Mouse (Mus musculus) Patski (cell line): ENCODE results near the gene P3h2. TPM values are rescaled to one million over a fixed set of nuclear protein-coding genes. Genes with fewer than 3 reads are reported as not detected.
A peak's percentile ranks its signal among the peaks of the same experiment; 100 is the strongest.

Experiments
- ATAC-seq: fragments of 100-300 bp; one replicate; pipeline ENCODE4 v1.8.0; 2021
- CTCF ChIA-PET: fragments of 350-600 bp; sonication (Branson Sonifier 250); formaldehyde crosslinking; loops from one replicate; lab custom pipeline; 2022; ENCODE audit warnings: inconsistent platforms; lab: Charles Lee
- POLR2A ChIA-PET: fragments of 350-600 bp; sonication (Branson Sonifier 250); formaldehyde crosslinking; loops from one replicate; lab custom pipeline; 2022; ENCODE audit warnings: antibody characterized with exemption, inconsistent platforms; lab: Charles Lee
- DNase-seq: peaks from one replicate; pipeline ENCODE4 v3.0.0-alpha.2; 2011; ENCODE audit warnings: low read depth, low spot score
- H3K27me3 ChIP-seq: fragments of 371-371 bp; one replicate; pipeline ENCODE4 v1.5.1; 2021
- CTCF ChIP-seq: fragments of 100-300 bp; IDR thresholded peaks from one replicate; pipeline ENCODE4 v1.5.1; 2021
- in situ Hi-C: fragments of 300-500 bp; cut with MboI; formaldehyde crosslinking; loops from 3 replicates; pipeline ENCODE4 v1.11.1; 2018; ENCODE audit warnings: low pct_unique_long_range_greater_than_20kb, mixed read lengths
- polyA plus RNA-seq: library from polyadenylated mRNA; unstranded; gene quantifications from one replicate; pipeline ENCODE4 v1.2.3, GENCODE M21; 2021

P3h2 gene
- polyA plus RNA-seq, 1 experiment from 2014 or later = 32.9 TPM

- POLR2A ChIA-PET = no interaction called here
- no peak for TF ChIP-seq CTCF
- no peaks in the 10 kb centered on the region for H3K27me3 ChIP-seq
- no peak for ATAC-seq
- in situ Hi-C loops = no loop called here
- CTCF ChIA-PET = interaction anchor here (1.5 kb wide), 1 partner anchor 442 kb away, joined by 3 read pairs; no protein-coding TSS in a partner anchor
- peak; percentile 81 for DNase-seq
Observed at GRCm38 (mm10) chr16:26003261-26003660, 102.3 kb downstream of the P3h2 start.

- no peak for ATAC-seq
Observed at GRCm38 (mm10) chr16:26002848-26003247, 102.7 kb downstream of the P3h2 start.

GRCm38 (mm10) chr16:25994605-25995004 lies 111.0 kb downstream of the P3h2 start:
- no peak for ATAC-seq
- CTCF ChIA-PET = no interaction called here
- in situ Hi-C loops = no loop called here

More at GRCm38 (mm10) chr16:26002848-26003247, 102.7 kb downstream of the P3h2 start:
- no peak for DNase-seq
- H3K27me3 ChIP-seq = no peaks in the 10 kb centered on the region
- POLR2A ChIA-PET = no interaction called here
- TF ChIP-seq CTCF = no peak
- CTCF ChIA-PET = interaction anchor here (1.0 to 1.9 kb wide), 3 partner anchors 18 to 442 kb away, joined by 3 to 7 read pairs (median 3); no protein-coding TSS in a partner anchor
- in situ Hi-C loops = no loop called here

GRCm38 (mm10) chr16:25987221-25987620 lies 118.4 kb downstream of the P3h2 start:
- no peak for DNase-seq
- TF ChIP-seq CTCF = no peak
- ATAC-seq = no peak
- no peaks in the 10 kb centered on the region for H3K27me3 ChIP-seq
- POLR2A ChIA-PET = no interaction called here
- in situ Hi-C loops = no loop called here
- CTCF ChIA-PET = interaction anchor here (1.0 to 2.3 kb wide), 2 partner anchors 8 to 11 kb away, joined by 4 to 9 read pairs; no protein-coding TSS in a partner anchor

More at GRCm38 (mm10) chr16:25994605-25995004, 111.0 kb downstream of the P3h2 start:
- DNase-seq = no peak
- no peak for TF ChIP-seq CTCF
- POLR2A ChIA-PET = no interaction called here
- no peaks in the 10 kb centered on the region for H3K27me3 ChIP-seq

- no peak for ATAC-seq
- ChIA-PET CTCF (interaction anchor here (1.0 kb wide), 1 partner anchor 12 kb away, joined by 3 read pairs; no protein-coding TSS in a partner anchor), POLR2A (no interaction called here)
- no peak for DNase-seq
- TF ChIP-seq CTCF = peak; percentile 71
- in situ Hi-C loops = loop anchor here (5.0 kb wide), 1 partner anchor 214 kb away; no protein-coding TSS in a partner anchor
- no peaks in the 10 kb centered on the region for H3K27me3 ChIP-seq
Observed at GRCm38 (mm10) chr16:25983635-25984034, 121.9 kb downstream of the P3h2 start.

- in situ Hi-C loops = no loop called here
- no peak for ATAC-seq
- POLR2A ChIA-PET = interaction anchor here (0.6 kb wide), 1 partner anchor 454 kb away, joined by 3 read pairs; no protein-coding TSS in a partner anchor
Observed at GRCm38 (mm10) chr16:25979037-25979436, 126.5 kb downstream of the P3h2 start.

GRCm38 (mm10) chr16:25977210-25977609 lies 128.4 kb downstream of the P3h2 start:
- ATAC-seq (peak; percentile 69), DNase-seq (no peak)
- H3K27me3 ChIP-seq = no peaks in the 10 kb centered on the region
- no peak for TF ChIP-seq CTCF
- ChIA-PET POLR2A (no interaction called here), CTCF (interaction anchor here (1.1 to 1.5 kb wide), 2 partner anchors 10 to 13 kb away, joined by 3 to 4 read pairs; no protein-coding TSS in a partner anchor)
- in situ Hi-C loops = no loop called here

More at GRCm38 (mm10) chr16:25979037-25979436, 126.5 kb downstream of the P3h2 start:
- CTCF ChIA-PET = interaction anchor here (0.7 to 1.8 kb wide), 2 partner anchors 9 to 12 kb away, joined by 4 to 9 read pairs; no protein-coding TSS in a partner anchor
- no peak for TF ChIP-seq CTCF
- no peak for DNase-seq
- no peaks in the 10 kb centered on the region for H3K27me3 ChIP-seq

- H3K27me3 ChIP-seq = no peaks in the 10 kb centered on the region
- CTCF ChIA-PET = interaction anchor here (1.0 to 2.4 kb wide), 8 partner anchors 10 to 477 kb away, joined by 3 to 11 read pairs (median 4); no protein-coding TSS in a partner anchor
- ATAC-seq (peak; percentile 87), DNase-seq (peak; percentile 34)
- TF ChIP-seq CTCF = no peak
- POLR2A ChIA-PET = no interaction called here
- in situ Hi-C loops = loop anchor here (25.0 kb wide), 1 partner anchor 1166 kb away; no protein-coding TSS in a partner anchor
Observed at GRCm38 (mm10) chr16:25971285-25971684, 134.3 kb downstream of the P3h2 start.

GRCm38 (mm10) chr16:25970720-25971119 lies 134.9 kb downstream of the P3h2 start:
- ATAC-seq (peak; percentile 86), DNase-seq (no peak)
- no peaks in the 10 kb centered on the region for H3K27me3 ChIP-seq
- in situ Hi-C loops = loop anchor here (25.0 kb wide), 1 partner anchor 1167 kb away; no protein-coding TSS in a partner anchor
- ChIA-PET CTCF (interaction anchor here (1.0 to 2.4 kb wide), 5 partner anchors 11 to 477 kb away, joined by 3 to 11 read pairs (median 4); no protein-coding TSS in a partner anchor), POLR2A (no interaction called here)
- TF ChIP-seq CTCF = no peak

- no peak for DNase-seq
- CTCF ChIA-PET = no interaction called here
- in situ Hi-C loops = loop anchor here (25.0 kb wide), 1 partner anchor 1167 kb away; no protein-coding TSS in a partner anchor
- H3K27me3 ChIP-seq = no peaks in the 10 kb centered on the region
- TF ChIP-seq CTCF = no peak
- POLR2A ChIA-PET = no interaction called here
- ATAC-seq = no peak
Observed at GRCm38 (mm10) chr16:25970193-25970592, 135.4 kb downstream of the P3h2 start.

GRCm38 (mm10) chr16:25967297-25967696 lies 138.3 kb downstream of the P3h2 start:
- no peaks in the 10 kb centered on the region for H3K27me3 ChIP-seq
- ChIA-PET POLR2A (interaction anchor here (0.6 kb wide), 1 partner anchor 561 kb away, joined by 3 read pairs; no protein-coding TSS in a partner anchor), CTCF (interaction anchor here (1.2 to 2.9 kb wide), 7 partner anchors 9 to 267 kb away, joined by 3 to 8 read pairs (median 4); no protein-coding TSS in a partner anchor)
- no peak for ATAC-seq
- in situ Hi-C loops = loop anchor here (5.0 to 25.0 kb wide), 4 partner anchors 55 to 1170 kb away; partner anchors contain the start of gene Tmem207
- peak; percentile 87 for TF ChIP-seq CTCF
- DNase-seq = no peak
